Mouse (Mus musculus) limb, embryonic 11.5 days (tissue): Measurements from ENCODE around the gene Tbx5. TPM values are rescaled to one million over a fixed set of nuclear protein-coding genes. Genes with fewer than 3 reads are reported as not detected.

ENCODE experiments used
- ATAC-seq: fragments of 200-750 bp; cut with Nextera tagmentation; 2 replicates; pipeline ENCODE4 v1.8.0; 2017; ENCODE audit warnings: low read depth; ENCODE audit not compliant: insufficient number of reproducible peaks, low FRiP score, low TSS enrichment
- DNase-seq: peaks from one replicate; pipeline ENCODE4 v3.0.0-alpha.2; 2015; ENCODE audit warnings: low spot score
- H3K27ac ChIP-seq: fragments of 300-500 bp; sonication (generic); replicated peaks from 2 replicates; pipeline ENCODE4 v1.5.1; 2014; ENCODE audit warnings: low read depth, mild to moderate bottlenecking, low read length
- H3K27me3 ChIP-seq: fragments of 300-500 bp; sonication (generic); 2 replicates; pipeline ENCODE4 v1.6.1; 2014; ENCODE audit warnings: mild to moderate bottlenecking, low read length, mixed read lengths; ENCODE audit not compliant: control insufficient read depth, insufficient read depth
- H3K36me3 ChIP-seq: fragments of 300-500 bp; sonication (generic); 2 replicates; pipeline ENCODE4 v1.6.1; 2014; ENCODE audit warnings: mild to moderate bottlenecking, low read length, moderate library complexity, mixed read lengths; ENCODE audit not compliant: control insufficient read depth, insufficient read depth
- H3K4me1 ChIP-seq: fragments of 300-500 bp; sonication (generic); 2 replicates; pipeline ENCODE4 v1.6.1; 2014; ENCODE audit warnings: low read length, mixed read lengths; ENCODE audit not compliant: control insufficient read depth, insufficient read depth
- H3K4me2 ChIP-seq: fragments of 300-500 bp; sonication (generic); 2 replicates; pipeline ENCODE4 v1.6.1; 2014; ENCODE audit warnings: low read depth, mild to moderate bottlenecking, moderate library complexity; ENCODE audit not compliant: severe bottlenecking
- H3K4me3 ChIP-seq: fragments of 300-500 bp; sonication (generic); 2 replicates; pipeline ENCODE4 v1.5.1; 2014; ENCODE audit warnings: low read depth, low read length
- H3K9ac ChIP-seq: fragments of 300-500 bp; sonication (generic); 2 replicates; pipeline ENCODE4 v1.6.1; 2014; ENCODE audit warnings: mild to moderate bottlenecking, low read length
- H3K9me3 ChIP-seq: fragments of 300-500 bp; sonication (generic); 2 replicates; pipeline ENCODE4 v1.6.1; 2016; ENCODE audit warnings: low read length; ENCODE audit not compliant: control insufficient read depth
- WGBS: fragments of 180-500 bp; shearing (Covaris S2); extraction: QIAGEN DNeasy Blood & Tissue Kit; methylation state at CpG from one replicate; pipeline ENCODE4 v1.1.7; 2014; 5-methylcytosine and 5-hydroxymethylcytosine counted together
- polyA plus RNA-seq: library from polyadenylated mRNA; unstranded; fragments of >200 nt; fragmentation: Nextera tagmentation; extraction: Ambion mirVana; gene quantifications from 2 replicates; pipeline ENCODE4 v1.2.1, GENCODE M21; 2014

Gene Tbx5
- polyA plus RNA-seq = 34.3 and 40.5 TPM in 2 replicates

DNA sequence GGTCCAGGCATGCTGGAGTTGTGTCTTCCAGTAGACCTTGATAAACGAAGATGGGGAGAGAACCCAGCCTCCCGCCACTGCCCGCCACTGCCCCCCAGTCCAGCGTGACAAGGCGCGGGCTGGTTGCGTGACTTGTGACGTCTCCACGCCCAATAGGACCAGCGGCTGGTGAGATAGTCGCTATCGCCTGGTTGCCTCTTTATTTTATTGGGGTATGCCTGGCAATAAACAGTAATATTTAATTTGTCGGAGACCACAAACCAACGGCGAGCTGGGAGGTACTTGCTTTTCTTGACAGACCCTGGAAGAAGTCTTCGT lies at the start of gene Tbx5:
Gene Tbx5, plus strand, starts transcription at position 190 of the 318 bp plus-strand sequence.
- under 1% methylated on average over 16 of the region's 16 CpGs for WGBS
- H3K27ac ChIP-seq = peak within 1 kb of the TSS; percentile 98

DNA sequence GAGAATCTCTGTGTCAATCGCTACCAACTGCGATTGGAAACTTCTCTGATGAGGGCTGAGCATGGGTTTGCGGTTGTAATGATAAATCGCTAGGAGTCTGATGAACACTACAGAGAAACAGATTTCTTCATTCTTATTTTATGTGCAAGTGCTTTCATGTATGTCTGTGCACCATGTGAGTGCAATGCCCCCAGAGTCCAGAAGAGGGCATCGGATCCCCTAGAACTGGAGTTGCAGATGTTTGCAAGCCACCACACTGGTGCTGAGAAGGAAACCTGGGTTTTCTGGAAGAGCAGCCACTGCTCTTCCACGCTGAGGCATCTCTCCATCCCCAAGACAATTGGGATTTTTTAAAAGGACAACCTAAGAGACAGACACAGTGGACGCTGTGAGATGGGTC lies 46.5 kb upstream of the Tbx5 start:
- Histone ChIP-seq H3K4me1 (no peaks in the 10 kb centered on the region), H3K9me3 (peaks cover 2% of the 10 kb centered on the region; the same call in 1 of the 2 replicates), H3K27me3 (no peaks in the 10 kb centered on the region), H3K4me3 (no peak overlapping the region), H3K9ac (no peak overlapping the region), H3K27ac (no peak overlapping the region), H3K4me2 (no peak overlapping the region), H3K36me3 (no peaks in the 10 kb centered on the region)
- DNase-seq = no peak
- no peak for ATAC-seq
- WGBS = 86% methylated on average over 7 of the region's 7 CpGs

More for the DNA sequence above, at the start of gene Tbx5:
- Histone ChIP-seq H3K9ac (peak within 1 kb of the TSS; percentile 86), H3K4me2 (peak within 1 kb of the TSS; percentile 60), H3K27me3 (peaks cover 58% of the 10 kb centered on the region), H3K4me1 (peaks cover 7% of the 10 kb centered on the region; the same call in 1 of the 2 replicates), H3K36me3 (peaks cover 2% of the 10 kb centered on the region; the same call in 1 of the 2 replicates), H3K4me3 (peak within 1 kb of the TSS; percentile 63), H3K9me3 (no peaks in the 10 kb centered on the region)
- peak; percentile 71 for DNase-seq
- no peak for ATAC-seq

DNA sequence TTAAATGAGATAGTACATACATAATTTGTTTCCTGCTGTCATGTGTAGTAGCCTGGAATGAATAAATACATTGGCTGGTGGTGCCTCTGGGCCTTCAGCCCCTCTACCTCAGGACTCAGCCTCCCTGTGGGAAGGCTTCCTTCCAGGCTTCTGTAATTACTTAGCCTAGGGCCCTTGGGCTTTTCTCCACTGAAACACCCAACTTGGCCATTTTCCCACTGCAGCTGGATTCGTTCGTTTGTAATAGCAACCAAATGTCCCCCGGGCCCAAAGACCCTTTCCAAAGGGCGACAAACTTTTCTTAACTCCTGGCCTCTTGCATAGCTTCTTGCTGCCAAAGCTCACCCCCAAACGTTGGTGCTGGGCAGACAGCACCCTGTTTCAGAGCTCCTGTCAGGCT lies 40.8 kb upstream of the Tbx5 start:
- no peaks in the 10 kb centered on the region for H3K36me3 ChIP-seq
- DNase-seq (peak; percentile 28), ATAC-seq (no peak)
- no peak overlapping the region for H3K4me3 ChIP-seq
- WGBS = 30% methylated on average over 5 of the region's 5 CpGs
- peaks cover 35% of the 10 kb centered on the region for H3K27me3 ChIP-seq
- no peaks in the 10 kb centered on the region for H3K9me3 ChIP-seq
- H3K9ac ChIP-seq = no peak overlapping the region
- H3K4me2 ChIP-seq = no peak overlapping the region
- no peaks in the 10 kb centered on the region; the same call in 1 of the 2 replicates for H3K4me1 ChIP-seq
- no peak overlapping the region for H3K27ac ChIP-seq

DNA sequence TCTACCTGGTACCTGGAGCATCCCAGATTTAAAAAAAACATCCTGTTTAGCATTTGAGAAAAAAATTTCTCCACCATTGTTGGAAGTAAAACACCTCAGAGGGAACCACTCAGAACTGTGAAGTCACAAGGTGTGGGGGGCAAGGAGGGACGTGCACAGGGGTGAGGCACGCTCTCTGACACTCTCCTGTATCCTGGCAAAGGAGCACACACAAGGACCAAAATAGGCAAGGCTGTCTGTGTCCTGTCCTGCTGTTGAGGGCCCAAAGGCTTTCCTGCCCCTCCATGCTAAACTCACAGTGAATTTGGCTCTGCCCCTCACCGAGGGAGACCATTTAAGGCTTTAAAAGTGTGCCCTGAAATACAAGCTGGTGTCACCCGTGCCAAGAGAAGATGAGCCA lies 38.5 kb upstream of the Tbx5 start:
- no peaks in the 10 kb centered on the region for H3K36me3 ChIP-seq
- no peak for DNase-seq
- H3K4me3 ChIP-seq = no peak overlapping the region
- 7% methylated on average over 4 of the region's 4 CpGs for WGBS
- H3K4me1 ChIP-seq = no peaks in the 10 kb centered on the region; the same call in 1 of the 2 replicates
- H3K27ac ChIP-seq = no peak overlapping the region
- no peaks in the 10 kb centered on the region for H3K9me3 ChIP-seq
- H3K4me2 ChIP-seq = no peak overlapping the region
- H3K27me3 ChIP-seq = peaks cover 55% of the 10 kb centered on the region
- ATAC-seq = no peak
- H3K9ac ChIP-seq = no peak overlapping the region

DNA sequence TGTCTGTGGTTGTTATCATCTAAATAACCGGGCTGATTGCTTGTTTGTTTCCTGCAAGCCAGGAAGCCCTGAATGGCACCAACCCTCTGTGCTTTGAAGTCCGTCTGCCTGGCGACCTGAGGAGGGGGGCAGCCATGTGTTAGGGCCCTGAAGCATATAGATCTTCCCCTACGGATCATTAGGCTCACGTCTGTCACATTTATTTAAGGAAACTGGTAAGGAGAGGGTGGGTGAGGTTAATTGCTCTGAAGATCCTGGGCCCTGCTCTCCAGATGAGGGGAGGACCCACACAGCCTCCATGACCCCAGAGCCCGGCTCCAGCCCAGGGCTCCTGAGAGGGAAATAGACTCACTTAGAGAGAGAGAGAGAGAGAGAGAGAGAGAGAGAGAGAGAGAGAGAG lies 37.1 kb upstream of the Tbx5 start:
- Histone ChIP-seq H3K9ac (no peak overlapping the region; the same call in 1 of the 2 replicates), H3K9me3 (no peaks in the 10 kb centered on the region), H3K4me2 (no peak overlapping the region; the same call in 1 of the 2 replicates), H3K4me3 (no peak overlapping the region), H3K27me3 (peaks cover 65% of the 10 kb centered on the region), H3K36me3 (no peaks in the 10 kb centered on the region), H3K27ac (no peak overlapping the region; the same call in 1 of the 2 replicates), H3K4me1 (no peaks in the 10 kb centered on the region; the same call in 1 of the 2 replicates)
- DNase-seq = peak; percentile 38
- no peak for ATAC-seq
- 2% methylated on average over 6 of the region's 6 CpGs for WGBS

DNA sequence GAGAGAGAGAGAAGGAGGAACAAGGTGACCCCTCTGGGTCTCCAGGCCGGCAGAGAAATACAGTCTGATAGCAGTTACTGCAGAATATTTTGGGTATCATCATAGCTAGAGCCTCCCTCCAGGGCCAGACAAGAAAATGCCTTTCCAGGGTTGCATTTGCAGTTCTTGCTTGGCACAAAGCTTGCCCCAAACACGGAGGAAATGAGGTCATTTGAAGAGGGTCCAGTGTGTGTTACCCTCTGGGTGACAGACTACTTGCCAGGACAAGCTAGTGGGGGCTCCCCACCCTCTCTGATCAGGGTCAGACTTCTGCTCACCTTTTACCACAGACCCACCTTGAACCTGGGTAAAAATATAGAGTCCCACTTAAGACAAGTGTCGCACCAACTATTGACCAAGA lies 36.7 kb upstream of the Tbx5 start:
- peak; percentile 38 for DNase-seq
- peak overlapping the region; percentile 24; the same call in 1 of the 2 replicates for H3K9ac ChIP-seq
- peak overlapping the region; percentile 11; the same call in 1 of the 2 replicates for H3K4me2 ChIP-seq

DNA sequence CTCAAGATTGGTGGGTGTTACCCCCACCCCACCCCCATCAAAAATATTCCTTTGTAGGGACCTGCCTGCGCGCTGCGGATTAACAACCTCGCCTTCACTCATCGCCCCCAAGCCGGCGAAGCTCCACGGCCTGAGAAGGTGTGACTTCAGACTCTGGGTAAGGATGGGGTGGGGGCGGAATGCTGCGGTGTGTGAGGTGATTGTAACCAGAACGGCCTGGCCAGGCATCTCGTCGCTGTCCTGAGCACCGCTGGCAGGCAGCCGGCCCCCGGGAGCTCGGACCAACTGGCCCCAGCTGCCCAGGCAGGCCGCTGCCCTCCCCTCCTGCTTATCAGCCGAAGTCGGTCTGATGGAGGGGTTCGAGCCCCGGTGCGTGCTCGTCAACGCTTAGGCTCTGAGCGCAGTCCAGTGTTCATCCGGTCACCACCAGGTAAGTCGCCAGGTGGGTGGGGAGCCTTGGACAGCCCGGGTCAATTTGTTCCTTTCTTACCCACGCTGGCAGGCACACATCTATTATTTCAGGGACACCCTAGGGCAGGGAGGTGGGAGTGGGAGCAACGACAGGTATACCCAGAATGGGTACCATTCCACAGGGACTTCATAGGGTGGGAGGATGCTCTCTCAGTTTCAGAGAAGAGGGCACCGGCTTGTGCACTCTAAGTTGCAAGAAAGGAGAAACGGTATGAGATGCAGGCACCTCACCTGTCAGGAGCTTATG lies 35.9 kb upstream of the Tbx5 start:
- Histone ChIP-seq H3K4me2 (peak overlapping the region; percentile 69), H3K4me3 (peak overlapping the region; percentile 49)
- peak; percentile 63 for DNase-seq

More for the DNA sequence above, 36.7 kb upstream of the Tbx5 start:
- H3K27ac ChIP-seq = peak overlapping the region; percentile 54; the same call in 1 of the 2 replicates
- ATAC-seq = no peak
- 6% methylated on average over 3 of the region's 3 CpGs for WGBS
- no peaks in the 10 kb centered on the region for H3K36me3 ChIP-seq
- no peaks in the 10 kb centered on the region; the same call in 1 of the 2 replicates for H3K4me1 ChIP-seq
- H3K9me3 ChIP-seq = no peaks in the 10 kb centered on the region
- H3K4me3 ChIP-seq = no peak overlapping the region
- peaks cover 68% of the 10 kb centered on the region for H3K27me3 ChIP-seq

DNA sequence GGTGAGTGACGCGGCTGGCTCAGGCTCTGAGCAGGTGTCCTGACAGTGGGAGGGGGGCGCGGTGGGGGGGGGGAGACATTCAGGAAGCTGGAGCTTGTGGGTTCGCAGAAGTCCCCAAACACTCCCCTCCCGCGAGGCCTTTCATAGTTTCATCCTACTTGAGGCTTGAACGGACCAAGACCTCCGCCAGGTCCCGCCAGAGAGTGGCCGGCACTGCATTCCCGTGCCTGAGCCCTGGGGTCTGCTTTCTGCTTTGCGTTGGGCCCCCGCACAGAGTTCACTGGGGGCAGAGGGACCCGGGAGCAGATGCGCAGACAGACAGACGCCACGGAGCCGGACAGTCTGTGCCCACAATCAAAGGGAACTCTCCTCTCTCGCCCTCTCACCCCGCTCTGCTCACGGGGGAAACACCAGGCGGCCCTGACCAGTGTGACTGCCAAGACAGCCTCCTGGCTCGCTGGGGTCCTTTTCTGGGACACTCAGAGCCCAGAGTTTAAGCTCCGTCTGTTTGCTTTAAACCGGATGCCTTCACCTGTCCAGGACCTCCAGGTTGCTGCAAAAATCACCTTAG lies 34.8 kb upstream of the Tbx5 start:
- Histone ChIP-seq H3K4me2 (peak overlapping the region; percentile 69), H3K27me3 (peaks cover 83% of the 10 kb centered on the region), H3K4me1 (peaks cover 1% of the 10 kb centered on the region; the same call in 1 of the 2 replicates), H3K4me3 (peak overlapping the region; percentile 49), H3K36me3 (no peaks in the 10 kb centered on the region), H3K9ac (peak overlapping the region; percentile 86), H3K9me3 (no peaks in the 10 kb centered on the region), H3K27ac (peak overlapping the region; percentile 86)
- no peak for ATAC-seq
- peak; percentile 51 for DNase-seq
- under 1% methylated on average over 26 of the region's 26 CpGs for WGBS

More for the DNA sequence above, 35.9 kb upstream of the Tbx5 start:
- peak overlapping the region; percentile 86 for H3K9ac ChIP-seq
- peaks cover 73% of the 10 kb centered on the region for H3K27me3 ChIP-seq
- H3K4me1 ChIP-seq = no peaks in the 10 kb centered on the region; the same call in 1 of the 2 replicates
- WGBS = under 1% methylated on average over 33 of the region's 33 CpGs
- peak; percentile 37; the same call in 1 of the 2 replicates for ATAC-seq
- no peaks in the 10 kb centered on the region for H3K36me3 ChIP-seq
- H3K27ac ChIP-seq = peak overlapping the region; percentile 86
- H3K9me3 ChIP-seq = no peaks in the 10 kb centered on the region
